Mouse (Mus musculus): ENCODE measurements around the gene Cuedc1. TPM values are rescaled to one million over a fixed set of nuclear protein-coding genes. Genes with fewer than 3 reads are reported as not detected.

The Cuedc1 gene
- polyA plus RNA-seq, 1 experiment from 2014 or later: 49.7 TPM

DNA sequence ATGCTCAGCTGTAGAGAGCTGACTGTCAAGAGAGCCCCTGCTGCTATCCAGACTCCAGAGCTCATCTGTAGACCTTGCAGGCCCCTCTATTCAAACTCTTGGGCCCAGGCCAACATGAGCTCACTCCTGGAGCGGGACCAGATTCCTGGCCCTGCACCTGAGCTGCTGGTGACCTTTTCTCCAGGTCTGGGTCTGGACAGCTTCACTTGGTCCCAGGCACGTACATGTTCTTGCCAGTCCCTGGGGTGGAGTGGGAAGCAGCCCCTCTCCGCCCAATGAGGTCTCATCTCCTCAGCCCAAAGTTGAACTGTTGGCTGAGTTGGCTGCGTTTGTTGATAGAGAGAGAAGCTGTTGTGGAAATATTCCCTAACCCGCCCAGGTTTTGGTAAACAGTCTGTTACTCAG lies 61.0 kb downstream of the Cuedc1 start:
- Histone ChIP-seq H3K4me3 (no peak overlapping the region), H3K9me3 (no peaks in the 10 kb centered on the region), H3K27me3 (no peaks in the 10 kb centered on the region), H3K4me1 (replicated peaks) (peaks cover 66% of the 10 kb centered on the region), H3K36me3 (no peaks in the 10 kb centered on the region), H3K9ac (no peak overlapping the region), H3K4me2 (no peak overlapping the region), H3K27ac (replicated peaks) (peak overlapping the region; percentile 52)
- 50% methylated on average over 5 of the region's 5 CpGs for WGBS
- ATAC-seq (ENCODE audit: low FRiP score, low read depth): no peak

GRCm38 (mm10) chr11:88159389-88159788 lies 61.5 kb downstream of the Cuedc1 start:
- Histone ChIP-seq H3K4me3 (no peak overlapping the region), H3K9ac (no peak overlapping the region), H3K27ac (replicated peaks) (peak overlapping the region; percentile 52), H3K4me2 (no peak overlapping the region), H3K9me3 (no peaks in the 10 kb centered on the region), H3K4me1 (replicated peaks) (peaks cover 63% of the 10 kb centered on the region), H3K27me3 (no peaks in the 10 kb centered on the region), H3K36me3 (no peaks in the 10 kb centered on the region)
- ATAC-seq (ENCODE audit: low FRiP score, low read depth): no peak
- WGBS: 60% methylated on average over 11 of the region's 11 CpGs

DNA sequence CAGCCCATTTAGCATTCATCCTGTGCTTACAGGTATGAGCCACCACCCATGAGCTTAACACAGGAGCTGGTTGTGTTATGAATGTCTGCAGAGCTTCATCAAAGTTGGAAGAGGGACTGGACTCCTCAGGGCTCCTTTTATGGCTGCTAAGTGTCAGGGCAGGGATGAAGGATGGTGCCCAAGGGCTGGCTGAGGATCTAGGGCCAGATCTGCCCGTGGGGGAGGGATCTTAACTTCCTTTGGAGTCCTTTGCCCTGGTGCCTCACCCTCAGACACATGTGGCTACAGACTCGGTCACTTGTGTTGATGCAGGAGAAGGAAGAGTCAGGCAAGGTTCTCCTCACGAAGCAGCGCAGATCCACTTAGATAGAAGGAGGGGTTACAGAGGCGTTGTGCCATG lies 62.5 kb downstream of the Cuedc1 start:
- Histone ChIP-seq H3K27ac (replicated peaks) (peak overlapping the region; percentile 93), H3K9ac (no peak overlapping the region), H3K4me2 (peak overlapping the region; percentile 85), H3K4me1 (replicated peaks) (peaks cover 61% of the 10 kb centered on the region), H3K36me3 (no peaks in the 10 kb centered on the region), H3K4me3 (no peak overlapping the region), H3K9me3 (no peaks in the 10 kb centered on the region), H3K27me3 (no peaks in the 10 kb centered on the region)
- no peak for ATAC-seq (ENCODE audit: low FRiP score, low read depth)
- WGBS: 45% methylated on average over 5 of the region's 5 CpGs

- H3K4me2 ChIP-seq: peak overlapping the region; percentile 85
- no peaks in the 10 kb centered on the region for H3K9me3 ChIP-seq
- peak; percentile 68 for ATAC-seq (ENCODE audit: low FRiP score, low read depth)
- WGBS: under 1% methylated on average over 24 of the region's 33 CpGs
- H3K4me3 ChIP-seq: peak overlapping the region; percentile 46
- no peaks in the 10 kb centered on the region for H3K36me3 ChIP-seq
- H3K9ac ChIP-seq: peak overlapping the region; percentile 58
- peaks cover 60% of the 10 kb centered on the region for H3K4me1 ChIP-seq (replicated peaks)
- H3K27ac ChIP-seq (replicated peaks): peak overlapping the region; percentile 93
- no peaks in the 10 kb centered on the region for H3K27me3 ChIP-seq
Observed at GRCm38 (mm10) chr11:88161051-88161581, 63.3 kb downstream of the Cuedc1 start.

GRCm38 (mm10) chr11:88161651-88162362 lies 63.9 kb downstream of the Cuedc1 start:
- Histone ChIP-seq H3K27ac (replicated peaks) (peak overlapping the region; percentile 93), H3K27me3 (no peaks in the 10 kb centered on the region), H3K4me2 (peak overlapping the region; percentile 85), H3K9ac (peak overlapping the region; percentile 24), H3K4me1 (replicated peaks) (peaks cover 58% of the 10 kb centered on the region), H3K36me3 (no peaks in the 10 kb centered on the region), H3K9me3 (no peaks in the 10 kb centered on the region), H3K4me3 (peak overlapping the region; percentile 46)
- peak; percentile 66 for ATAC-seq (ENCODE audit: low FRiP score, low read depth)
- 3% methylated on average over 15 of the region's 15 CpGs for WGBS

DNA sequence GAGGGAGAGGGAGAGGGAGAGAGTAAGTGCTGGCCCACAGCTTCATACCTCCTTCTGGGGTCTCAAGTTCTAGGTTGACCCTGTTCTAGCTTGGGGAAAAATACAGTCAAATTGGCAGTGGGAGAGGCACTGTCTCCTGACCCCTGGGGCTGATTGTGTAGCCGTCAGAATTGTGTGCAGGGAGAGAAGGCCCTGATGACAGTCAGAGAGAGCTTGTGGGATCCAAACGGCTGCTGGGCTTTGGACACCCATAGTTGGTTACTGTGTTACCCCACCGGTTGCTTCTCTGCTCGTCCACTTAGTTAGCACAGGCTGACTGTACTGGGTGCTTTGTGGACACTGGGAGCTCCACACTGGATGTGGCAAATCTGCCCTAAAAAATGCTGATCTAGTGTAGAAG lies 64.9 kb downstream of the Cuedc1 start:
- no peak overlapping the region for H3K27ac ChIP-seq (replicated peaks)
- WGBS: 44% methylated on average over 4 of the region's 4 CpGs
- H3K36me3 ChIP-seq: no peaks in the 10 kb centered on the region
- no peak overlapping the region for H3K4me2 ChIP-seq
- H3K4me1 ChIP-seq (replicated peaks): peaks cover 57% of the 10 kb centered on the region
- H3K9me3 ChIP-seq: no peaks in the 10 kb centered on the region
- no peak for ATAC-seq (ENCODE audit: low FRiP score, low read depth)
- no peaks in the 10 kb centered on the region for H3K27me3 ChIP-seq
- H3K9ac ChIP-seq: no peak overlapping the region
- H3K4me3 ChIP-seq: no peak overlapping the region

DNA sequence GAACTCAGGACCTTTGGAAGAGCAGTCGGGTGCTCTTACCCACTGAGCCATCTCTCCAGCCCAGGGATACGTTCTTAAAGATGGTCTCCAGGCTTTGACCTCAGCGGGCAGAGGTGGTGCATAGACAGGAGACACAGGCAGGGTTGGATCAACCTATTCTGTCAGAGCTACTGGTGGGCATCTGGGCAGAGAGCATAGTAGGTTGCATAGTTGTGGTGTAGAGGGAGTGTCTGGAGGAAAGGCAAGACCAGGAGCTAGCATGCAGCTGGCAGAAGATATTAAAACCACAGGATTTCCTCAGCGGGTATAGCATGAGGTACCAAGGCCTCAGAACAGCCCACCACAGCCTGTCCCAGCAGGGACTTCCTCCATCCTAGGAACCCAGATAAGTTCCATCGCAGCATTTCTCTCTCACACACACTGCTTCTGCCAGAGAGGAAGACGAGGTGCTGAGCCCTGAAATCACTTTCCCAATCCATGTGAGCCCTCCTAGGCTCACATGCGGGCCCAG lies 66.4 kb downstream of the Cuedc1 start:
- ATAC-seq (ENCODE audit: low FRiP score, low read depth): no peak
- Histone ChIP-seq H3K4me3 (no peak overlapping the region), H3K4me1 (replicated peaks) (peaks cover 47% of the 10 kb centered on the region)

DNA sequence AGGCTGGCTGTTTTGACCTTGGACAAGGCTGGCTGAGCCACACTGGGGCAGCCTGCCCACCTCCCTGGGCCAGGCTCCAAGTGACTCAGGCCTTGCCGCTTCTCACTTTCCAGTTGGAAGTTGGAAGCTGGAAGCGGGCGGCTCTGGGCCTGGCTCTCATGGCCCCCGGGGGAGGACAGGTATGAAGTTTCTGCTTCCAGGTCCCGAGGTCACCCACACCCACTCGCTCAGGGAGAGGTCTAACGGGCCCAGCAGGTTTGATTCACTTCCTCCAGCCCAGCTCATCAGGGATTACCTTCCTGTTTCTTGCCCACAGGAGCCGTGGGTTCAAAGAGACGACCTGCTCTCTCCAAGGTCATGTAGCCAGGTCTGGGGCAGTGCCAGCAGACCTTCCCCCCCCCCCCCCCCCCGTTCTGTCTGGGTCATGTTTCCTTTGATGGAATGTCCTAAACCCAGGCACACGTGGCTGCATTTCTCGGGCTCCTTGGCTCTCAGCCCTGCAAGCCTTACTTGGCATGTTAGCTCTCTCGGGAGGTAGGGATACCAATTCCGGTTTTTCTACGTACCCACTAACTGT lies 67.0 kb downstream of the Cuedc1 start:
- Histone ChIP-seq H3K9me3 (no peaks in the 10 kb centered on the region), H3K4me2 (no peak overlapping the region), H3K27me3 (no peaks in the 10 kb centered on the region), H3K4me1 (replicated peaks) (peaks cover 47% of the 10 kb centered on the region), H3K4me3 (no peak overlapping the region), H3K27ac (replicated peaks) (0 out of 2 replicates have a peak overlapping the region, but pooled peaks have one; percentile 42), H3K36me3 (no peaks in the 10 kb centered on the region), H3K9ac (0 out of 2 replicates have a peak overlapping the region, but pooled peaks have one; percentile 27)
- ATAC-seq (ENCODE audit: low FRiP score, low read depth): no peak
- WGBS: 54% methylated on average over 15 of the region's 15 CpGs

More for the DNA sequence above, 66.4 kb downstream of the Cuedc1 start:
- Histone ChIP-seq H3K9me3 (no peaks in the 10 kb centered on the region), H3K27ac (replicated peaks) (0 out of 2 replicates have a peak overlapping the region, but pooled peaks have one; percentile 42), H3K36me3 (no peaks in the 10 kb centered on the region), H3K4me2 (no peak overlapping the region), H3K27me3 (no peaks in the 10 kb centered on the region), H3K9ac (0 out of 2 replicates have a peak overlapping the region, but pooled peaks have one; percentile 27)
- WGBS: 80% methylated on average over 7 of the region's 7 CpGs

GRCm38 (mm10) chr11:88165683-88166364 lies 68.0 kb downstream of the Cuedc1 start:
- H3K4me1 ChIP-seq (replicated peaks): peaks cover 38% of the 10 kb centered on the region
- no peaks in the 10 kb centered on the region for H3K36me3 ChIP-seq
- 67% methylated on average over 10 of the region's 10 CpGs for WGBS
- no peaks in the 10 kb centered on the region for H3K27me3 ChIP-seq
- no peak overlapping the region for H3K4me3 ChIP-seq
- H3K9me3 ChIP-seq: no peaks in the 10 kb centered on the region
- H3K27ac ChIP-seq (replicated peaks): peak overlapping the region; percentile 7; the same call in 1 of the 2 replicates
- ATAC-seq (ENCODE audit: low FRiP score, low read depth): no peak
- no peak overlapping the region for H3K4me2 ChIP-seq
- no peak overlapping the region for H3K9ac ChIP-seq

DNA sequence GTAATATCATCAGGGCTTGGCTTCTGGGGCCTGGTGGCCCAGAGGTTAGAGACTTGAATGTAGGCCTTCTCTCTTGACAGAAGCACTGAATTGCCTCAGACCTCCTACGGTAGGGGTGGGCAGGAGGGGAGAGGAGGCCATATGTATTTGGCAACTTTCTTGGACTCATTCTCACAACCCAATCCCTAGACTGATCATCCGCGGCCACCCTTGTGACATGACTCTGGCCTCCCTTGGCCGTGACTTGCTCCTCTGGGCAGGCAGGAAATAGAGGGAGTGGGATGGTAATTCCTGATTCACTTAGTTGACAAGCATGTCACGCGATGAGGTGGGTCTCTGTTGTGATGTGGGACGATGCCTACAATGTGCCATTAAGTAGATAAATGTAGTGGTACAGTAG lies 68.6 kb downstream of the Cuedc1 start:
- no peak for ATAC-seq (ENCODE audit: low FRiP score, low read depth)
- Histone ChIP-seq H3K27ac (replicated peaks) (no peak overlapping the region), H3K36me3 (no peaks in the 10 kb centered on the region), H3K4me2 (no peak overlapping the region), H3K9me3 (no peaks in the 10 kb centered on the region), H3K27me3 (no peaks in the 10 kb centered on the region), H3K4me1 (replicated peaks) (peaks cover 33% of the 10 kb centered on the region), H3K9ac (no peak overlapping the region), H3K4me3 (no peak overlapping the region)
- WGBS: 87% methylated on average over 7 of the region's 7 CpGs

GRCm38 (mm10) chr11:88168611-88169010 lies 70.8 kb downstream of the Cuedc1 start:
- Histone ChIP-seq H3K9ac (no peak overlapping the region), H3K9me3 (no peaks in the 10 kb centered on the region), H3K27me3 (no peaks in the 10 kb centered on the region), H3K4me2 (no peak overlapping the region), H3K36me3 (no peaks in the 10 kb centered on the region), H3K27ac (replicated peaks) (no peak overlapping the region), H3K4me1 (replicated peaks) (peaks cover 43% of the 10 kb centered on the region), H3K4me3 (no peak overlapping the region)
- WGBS: 25% methylated on average over 3 of the region's 3 CpGs
- no peak for ATAC-seq (ENCODE audit: low FRiP score, low read depth)

Measured in hindbrain, embryonic 15.5 days (tissue).